Mouse (Mus musculus) gastrocnemius, postnatal 14 days (tissue): Measurements from ENCODE around the gene Gm10842. TPM values are rescaled to one million over a fixed set of nuclear protein-coding genes. Genes with fewer than 3 reads are reported as not detected.

Experiments
- DNase-seq: peaks from one replicate; pipeline ENCODE4 v3.0.0; 2021; ENCODE audit warnings: mixed read lengths
- intact Hi-C: fragments of 180-260 bp; cut with DNase I; formaldehyde crosslinking; loops from one replicate; pipeline ENCODE4 v1.15.1; 2025; ENCODE audit warnings: low total_unique reads
- total RNA-seq, 2 experiments: library from RNA; stranded (reverse); gene quantifications; 2 replicates each; pipeline ENCODE4 v1.2.3; 2021

Gm10842 gene
- total RNA-seq, 2 experiments from 2014 or later = not detected

GRCm38 (mm10) chr11:105151226-105152016, 4.7 kb downstream of the Gm10842 start:
- DNase-seq = no peak
- intact Hi-C loops = no loop called here

- intact Hi-C loops = no loop called here
- no peak for DNase-seq
Observed at GRCm38 (mm10) chr11:105152017-105152300, 5.3 kb downstream of the Gm10842 start.

GRCm38 (mm10) chr11:105152357-105152899, 5.7 kb downstream of the Gm10842 start:
- DNase-seq = no peak
- intact Hi-C loops = no loop called here

GRCm38 (mm10) chr11:105153068-105153833, 6.6 kb downstream of the Gm10842 start:
- peak; percentile 22 for DNase-seq
- intact Hi-C loops = no loop called here

GRCm38 (mm10) chr11:105155915-105156314, 9.2 kb downstream of the Gm10842 start:
- intact Hi-C loops = no loop called here

GRCm38 (mm10) chr11:105156748-105157267, 10.1 kb downstream of the Gm10842 start:
- DNase-seq = no peak

More at GRCm38 (mm10) chr11:105155915-105156314, 9.2 kb downstream of the Gm10842 start:
- no peak for DNase-seq

GRCm38 (mm10) chr11:105158047-105158446, 11.4 kb downstream of the Gm10842 start:
- intact Hi-C loops = no loop called here

More at GRCm38 (mm10) chr11:105156748-105157267, 10.1 kb downstream of the Gm10842 start:
- intact Hi-C loops = no loop called here

GRCm38 (mm10) chr11:105159673-105160360, 13.1 kb downstream of the Gm10842 start:
- no peak for DNase-seq

More at GRCm38 (mm10) chr11:105158047-105158446, 11.4 kb downstream of the Gm10842 start:
- DNase-seq = no peak

GRCm38 (mm10) chr11:105161411-105161810, 14.7 kb downstream of the Gm10842 start:
- no peak for DNase-seq
- intact Hi-C loops = no loop called here

More at GRCm38 (mm10) chr11:105159673-105160360, 13.1 kb downstream of the Gm10842 start:
- intact Hi-C loops = no loop called here

GRCm38 (mm10) chr11:105164516-105165510, 18.1 kb downstream of the Gm10842 start:
- no peak for DNase-seq
- intact Hi-C loops = no loop called here

- DNase-seq = no peak
- intact Hi-C loops = no loop called here
Observed at GRCm38 (mm10) chr11:105166780-105167179, 20.1 kb downstream of the Gm10842 start.

GRCm38 (mm10) chr11:105178516-105178915, 31.8 kb downstream of the Gm10842 start, which contains the start of gene Tlk2:
Gene Tlk2, plus strand, starts transcription at chr11:105178807.
- no peak for DNase-seq
- intact Hi-C loops = no loop called here

- intact Hi-C loops = no loop called here
- no peak for DNase-seq
Observed at GRCm38 (mm10) chr11:105179523-105179922, 32.8 kb downstream of the Gm10842 start.

GRCm38 (mm10) chr11:105180471-105181091, 33.9 kb downstream of the Gm10842 start:
- peak; percentile 37 for DNase-seq
- intact Hi-C loops = no loop called here

GRCm38 (mm10) chr11:105181126-105181637, 34.5 kb downstream of the Gm10842 start:
- intact Hi-C loops = no loop called here
- DNase-seq = peak; percentile 95

GRCm38 (mm10) chr11:105181689-105182460, 35.2 kb downstream of the Gm10842 start:
- intact Hi-C loops = no loop called here
- DNase-seq = peak; percentile 51

GRCm38 (mm10) chr11:105182461-105182855, 35.8 kb downstream of the Gm10842 start:
- DNase-seq = no peak
- intact Hi-C loops = no loop called here
